Mouse (Mus musculus) spleen, adult 2 months (tissue): Measurements from ENCODE around the gene Hsf5.

Experiments used
- CTCF ChIP-seq: fragments of 200-500 bp; IDR thresholded peaks from 2 replicates; pipeline ENCODE4 v1.5.1; 2011; ENCODE audit warnings: mild to moderate bottlenecking, inconsistent platforms; ENCODE audit not compliant: insufficient read depth, insufficient read length, insufficient replicate concordance; ENCODE audit errors: extremely low read depth
- POLR2A ChIP-seq: fragments of 200-500 bp; IDR thresholded peaks from 2 replicates; pipeline ENCODE4 v1.6.1; 2011; ENCODE audit warnings: low read depth, low read length, inconsistent platforms

DNA sequence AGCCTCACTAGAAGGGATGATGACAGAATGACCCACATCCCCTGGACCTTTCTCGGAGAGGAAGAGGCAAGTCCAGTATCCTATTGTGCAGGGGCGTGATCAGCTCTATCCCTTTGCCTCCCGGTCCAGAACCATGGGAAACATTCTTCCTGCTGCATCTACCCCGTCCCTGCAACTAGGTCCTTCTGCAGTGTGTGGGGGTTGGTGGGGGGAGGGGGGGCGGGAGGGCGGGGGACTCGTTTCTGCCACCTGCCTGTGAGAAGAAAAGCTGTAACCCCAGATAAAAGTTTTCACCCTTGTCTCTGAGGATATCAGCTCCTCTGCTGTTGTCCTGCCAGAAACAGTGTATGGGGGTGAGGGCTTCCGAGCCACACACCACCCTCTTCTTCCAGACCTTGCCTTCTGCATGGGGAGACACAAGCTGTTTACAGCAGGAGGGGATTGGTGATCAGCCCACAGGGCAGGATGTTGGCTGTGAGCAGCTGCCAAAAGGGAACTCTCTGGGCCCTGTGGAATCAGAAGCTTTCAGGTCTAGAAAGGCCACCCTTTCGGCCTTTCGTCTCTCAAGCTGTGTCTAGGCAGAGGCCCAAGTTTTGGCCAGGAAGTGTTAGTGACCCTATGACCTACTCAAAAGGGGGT is 37.9 kb upstream of the Hsf5 start:
- no peak for TF ChIP-seq CTCF
- TF ChIP-seq POLR2A = no peak
